Mouse (Mus musculus) myocyte (in vitro differentiated cells): ENCODE measurements around the gene Klhl30. TPM values are rescaled to one million over a fixed set of nuclear protein-coding genes. Genes with fewer than 3 reads are reported as not detected.

ENCODE experiments used
- H3K27me3 ChIP-seq: one replicate; pipeline ENCODE4 v1.6.1; 2011; ENCODE audit not compliant: control insufficient read depth, insufficient read depth, insufficient read length
- H3K36me3 ChIP-seq: one replicate; pipeline ENCODE4 v1.6.1; 2011; ENCODE audit not compliant: control insufficient read depth, insufficient read depth
- H3K4me2 ChIP-seq: one replicate; pipeline ENCODE4 v1.6.1; 2011; ENCODE audit warnings: low read depth, control low read depth
- H3K4me3 ChIP-seq: one replicate; pipeline ENCODE4 v1.5.1; 2011; ENCODE audit warnings: mild to moderate bottlenecking, control low read depth, moderate library complexity
- H3K79me2 ChIP-seq: one replicate; pipeline ENCODE4 v1.6.1; 2011; ENCODE audit not compliant: control insufficient read depth, insufficient read depth
- H3ac ChIP-seq: one replicate; pipeline ENCODE4 v1.6.1; 2011; ENCODE audit not compliant: control insufficient read depth, insufficient read length
- CEBPB ChIP-seq: IDR thresholded peaks from 2 replicates; pipeline ENCODE4 v1.6.1; 2011; ENCODE audit warnings: mild to moderate bottlenecking, moderate library complexity; ENCODE audit not compliant: poor library complexity, insufficient read depth, severe bottlenecking
- E2F4 ChIP-seq: IDR thresholded peaks from one replicate; pipeline ENCODE4 v1.6.1; 2011; ENCODE audit warnings: mild to moderate bottlenecking, control low read depth, moderate library complexity; ENCODE audit not compliant: insufficient read depth
- MAX ChIP-seq: IDR thresholded peaks from one replicate; pipeline ENCODE4 v1.6.1; 2011; ENCODE audit warnings: low read depth, mild to moderate bottlenecking, control low read depth
- MYOD1 ChIP-seq, 3 experiments: IDR thresholded peaks; one replicate each; pipeline ENCODE4 v1.6.1; 2011; ENCODE audit warnings: control low read depth in 2 of 3, low read depth in 2 of 3, mild to moderate bottlenecking in 2 of 3, moderate library complexity in 1 of 3; ENCODE audit not compliant: insufficient read length in 2 of 3, control insufficient read depth in 1 of 3
- MYOG ChIP-seq, 3 experiments: IDR thresholded peaks; one replicate each; pipeline ENCODE4 v1.6.1; 2011; ENCODE audit warnings: control low read depth in 2 of 3, low read depth in 2 of 3, mild to moderate bottlenecking in 2 of 3; ENCODE audit not compliant: insufficient read length in 2 of 3, control insufficient read depth in 1 of 3, insufficient read depth in 1 of 3
- POLR2A ChIP-seq: IDR thresholded peaks from one replicate; pipeline ENCODE4 v1.6.1; 2011; ENCODE audit warnings: low read depth, mild to moderate bottlenecking, control low read depth, moderate library complexity; ENCODE audit not compliant: insufficient read length
- POLR2AphosphoS2 ChIP-seq: IDR thresholded peaks from one replicate; pipeline ENCODE4 v1.6.1; 2011; ENCODE audit warnings: low read depth, control low read depth; ENCODE audit not compliant: insufficient read length
- REST ChIP-seq: IDR thresholded peaks from one replicate; pipeline ENCODE4 v1.6.1; 2011; ENCODE audit warnings: mild to moderate bottlenecking, control low read depth, moderate library complexity; ENCODE audit not compliant: insufficient read depth, insufficient read length
- SRF ChIP-seq: IDR thresholded peaks from one replicate; pipeline ENCODE4 v1.6.1; 2011; ENCODE audit warnings: low read depth; ENCODE audit not compliant: control insufficient read depth, insufficient read length
- TCF12 ChIP-seq: IDR thresholded peaks from one replicate; pipeline ENCODE4 v1.6.1; 2011; ENCODE audit warnings: mild to moderate bottlenecking, control low read depth; ENCODE audit not compliant: poor library complexity, insufficient read depth, severe bottlenecking
- TCF3 ChIP-seq: IDR thresholded peaks from one replicate; pipeline ENCODE4 v1.6.1; 2011; ENCODE audit warnings: low read depth, control low read depth; ENCODE audit not compliant: insufficient read length
- USF1 ChIP-seq: IDR thresholded peaks from one replicate; pipeline ENCODE4 v1.6.1; 2011; ENCODE audit warnings: low read depth, mild to moderate bottlenecking, control low read depth, moderate library complexity
- polyA plus RNA-seq: library from polyadenylated mRNA; unstranded; fragments of >200 nt; fragmentation: generic; extraction: Trizol; gene quantifications from one replicate; pipeline ENCODE4 v1.2.1, GENCODE M21; 2012; ENCODE audit warnings: missing spikeins

Gene Klhl30
- polyA plus RNA-seq, 1 experiment, result 106 TPM

GRCm38 (mm10) chr1:91309366-91310085 lies 41.3 kb upstream of the Klhl30 start:
- TF ChIP-seq MAX (no peak), TCF3 (no peak), TCF12 (no peak), USF1 (no peak), MYOG (IDR thresholded peaks at IDR 0.05; ENCODE audit: control insufficient read depth in 1 of 3, insufficient read depth in 1 of 3, insufficient read length in 2 of 3, low read depth in 2 of 3) (no peak)
- no peaks in the 10 kb centered on the region for H3K79me2 ChIP-seq
- no peak overlapping the region for H3ac ChIP-seq
- no peak overlapping the region for H3K4me2 ChIP-seq
- no peak overlapping the region for H3K4me3 ChIP-seq
- H3K36me3 ChIP-seq, result peaks cover 16% of the 10 kb centered on the region
- no peaks in the 10 kb centered on the region for H3K27me3 ChIP-seq

GRCm38 (mm10) chr1:91312273-91312672 lies 38.5 kb upstream of the Klhl30 start:
- no peak for TF ChIP-seq CEBPB
- no peak for TF ChIP-seq REST
- H3K4me3 ChIP-seq, result no peak overlapping the region
- H3ac ChIP-seq, result no peak overlapping the region
- no peaks in the 10 kb centered on the region for H3K79me2 ChIP-seq
- no peak overlapping the region for H3K4me2 ChIP-seq
- H3K27me3 ChIP-seq, result no peaks in the 10 kb centered on the region
- peaks cover 3% of the 10 kb centered on the region for H3K36me3 ChIP-seq

DNA sequence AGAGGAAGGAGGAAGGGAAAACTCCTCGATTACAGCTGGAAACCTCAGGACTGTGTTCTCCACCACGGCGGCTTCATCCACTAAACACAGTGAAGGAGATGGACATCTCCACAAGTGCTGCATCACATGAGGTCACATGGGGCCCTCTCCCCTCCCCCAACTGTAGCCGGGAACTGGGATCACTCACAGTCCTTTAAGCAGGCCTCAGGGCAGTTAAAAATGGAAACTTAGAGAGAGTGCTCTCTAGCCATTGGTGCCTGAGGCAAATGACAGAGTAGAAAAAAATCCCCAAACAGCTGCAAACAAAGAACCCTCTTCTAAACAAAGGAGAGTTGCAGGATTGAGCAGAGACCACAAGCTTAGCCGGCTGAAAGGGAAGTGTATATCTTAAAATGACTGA lies 37.6 kb upstream of the Klhl30 start:
- TF ChIP-seq E2F4 (no peak), SRF (no peak), CEBPB (no peak), MYOD1 (IDR thresholded peaks at IDR 0.05; ENCODE audit: control insufficient read depth in 1 of 3, insufficient read length in 2 of 3, low read depth in 2 of 3) (peak in 2 of 3 experiments; percentile 18 to 59), POLR2A (no peak), MYOG (IDR thresholded peaks at IDR 0.05; ENCODE audit: control insufficient read depth in 1 of 3, insufficient read depth in 1 of 3, insufficient read length in 2 of 3, low read depth in 2 of 3) (peak in 1 of 3 experiments; percentile 49), POLR2AphosphoS2 (no peak), MAX (no peak), TCF12 (no peak), USF1 (peak; percentile 62), TCF3 (no peak), REST (no peak)
- H3K4me3 ChIP-seq, result no peak overlapping the region
- peak overlapping the region; percentile 41 for H3K4me2 ChIP-seq
- no peaks in the 10 kb centered on the region for H3K36me3 ChIP-seq
- no peak overlapping the region for H3ac ChIP-seq
- H3K79me2 ChIP-seq, result no peaks in the 10 kb centered on the region
- no peaks in the 10 kb centered on the region for H3K27me3 ChIP-seq

DNA sequence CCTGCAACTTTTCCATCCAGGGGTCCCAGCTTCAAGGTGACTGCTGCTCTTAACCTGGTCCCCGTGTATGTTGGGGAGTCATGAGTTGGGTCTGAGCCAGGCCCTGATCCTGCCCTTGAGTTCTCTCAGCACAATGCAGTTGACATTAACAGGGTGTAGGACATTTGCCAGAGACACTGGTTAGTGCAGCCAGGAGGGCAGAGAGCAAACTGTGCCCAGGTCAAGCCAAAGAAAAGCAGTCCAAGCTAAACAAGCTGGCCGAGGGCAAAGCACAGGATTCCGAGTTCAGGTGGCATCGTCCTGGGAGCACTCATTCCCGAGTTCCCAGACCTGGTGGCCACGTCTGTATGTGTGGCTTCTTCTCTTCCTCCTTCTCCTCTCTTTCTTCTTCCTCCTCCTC lies 33.2 kb upstream of the Klhl30 start:
- Histone ChIP-seq H3ac (no peak overlapping the region), H3K4me2 (no peak overlapping the region), H3K27me3 (no peaks in the 10 kb centered on the region), H3K4me3 (no peak overlapping the region), H3K36me3 (no peaks in the 10 kb centered on the region), H3K79me2 (no peaks in the 10 kb centered on the region)
- no peak for TF ChIP-seq E2F4
- no peak for TF ChIP-seq POLR2AphosphoS2
- no peak for TF ChIP-seq CEBPB
- TF ChIP-seq MAX, result no peak
- TF ChIP-seq REST, result no peak
- no peak for TF ChIP-seq MYOD1 (IDR thresholded peaks at IDR 0.05; ENCODE audit: control insufficient read depth in 1 of 3, insufficient read length in 2 of 3, low read depth in 2 of 3)
- TF ChIP-seq SRF, result no peak
- no peak for TF ChIP-seq TCF12
- TF ChIP-seq MYOG (IDR thresholded peaks at IDR 0.05; ENCODE audit: control insufficient read depth in 1 of 3, insufficient read depth in 1 of 3, insufficient read length in 2 of 3, low read depth in 2 of 3), result no peak
- TF ChIP-seq USF1, result no peak
- TF ChIP-seq TCF3, result no peak
- TF ChIP-seq POLR2A, result no peak

DNA sequence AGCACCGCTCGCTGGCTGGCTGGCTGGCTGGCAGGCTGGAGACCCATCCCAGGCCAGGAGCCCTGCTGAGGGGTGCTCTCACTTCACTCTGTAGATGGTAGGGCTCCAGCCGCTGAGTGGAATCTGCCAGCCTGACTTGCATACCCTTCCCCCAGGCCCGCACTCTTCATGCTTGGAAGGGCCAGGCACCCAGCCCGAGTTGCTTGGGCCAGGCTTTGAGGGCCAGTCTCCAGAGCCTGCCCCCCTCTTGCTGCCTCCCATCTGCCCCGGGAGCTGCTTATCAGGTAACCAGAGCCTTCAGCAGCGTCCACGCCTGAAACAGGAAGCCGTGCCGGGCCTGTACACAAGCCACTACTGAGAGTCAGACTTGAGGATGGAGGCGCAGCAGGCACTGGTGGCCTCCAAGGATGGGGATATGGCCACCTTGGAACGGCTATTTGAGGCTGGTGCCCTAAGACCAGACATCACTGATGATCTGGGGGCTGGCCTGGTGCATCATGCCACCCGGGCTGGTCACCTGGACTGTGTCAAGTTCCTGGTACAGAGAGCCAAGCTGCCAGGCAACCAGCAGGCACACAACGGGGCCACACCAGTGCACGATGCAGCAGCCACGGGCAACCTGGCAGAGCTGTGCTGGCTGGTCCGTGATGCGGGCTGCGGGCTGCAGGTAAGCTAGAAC lies 28.9 kb upstream of the Klhl30 start, which contains the start of gene Espnl:
TSS of gene Espnl (plus strand) at position 316 of the 679 bp plus-strand sequence.
- H3K79me2 ChIP-seq, result no peaks in the 10 kb centered on the region
- H3K36me3 ChIP-seq, result no peaks in the 10 kb centered on the region
- no peak within 1 kb of the TSS for H3ac ChIP-seq
- H3K4me3 ChIP-seq, result no peak within 1 kb of the TSS
- H3K4me2 ChIP-seq, result no peak within 1 kb of the TSS
- TF ChIP-seq TCF3, result no peak
- TF ChIP-seq REST, result no peak
- peak; percentile 58 for TF ChIP-seq POLR2AphosphoS2
- no peaks in the 10 kb centered on the region for H3K27me3 ChIP-seq
